Mouse (Mus musculus) limb, embryonic 15.5 days (tissue): Measurements from ENCODE around the gene Edn2. TPM values are rescaled to one million over a fixed set of nuclear protein-coding genes. Genes with fewer than 3 reads are reported as not detected.
A peak's percentile ranks its signal among the peaks of the same experiment; 100 is the strongest.

ENCODE experiments used
- ATAC-seq: fragments of 200-750 bp; cut with Nextera tagmentation; 2 replicates; pipeline ENCODE4 v1.8.0; 2017; ENCODE audit warnings: low read depth, moderate TSS enrichment; ENCODE audit not compliant: insufficient number of reproducible peaks, low FRiP score, low TSS enrichment
- H3K27ac ChIP-seq: fragments of 300-500 bp; sonication (generic); 2 replicates; pipeline ENCODE4 v1.5.1; 2015; ENCODE audit warnings: moderate library complexity, mild to moderate bottlenecking, inconsistent platforms
- H3K27me3 ChIP-seq: fragments of 300-500 bp; sonication (generic); 2 replicates; pipeline ENCODE4 v1.6.1; 2015; ENCODE audit warnings: inconsistent platforms
- H3K36me3 ChIP-seq: fragments of 300-500 bp; sonication (generic); 2 replicates; pipeline ENCODE4 v1.6.1; 2015; ENCODE audit warnings: inconsistent platforms
- H3K4me1 ChIP-seq: fragments of 300-500 bp; sonication (generic); 2 replicates; pipeline ENCODE4 v1.6.1; 2015; ENCODE audit warnings: inconsistent platforms
- H3K4me2 ChIP-seq: fragments of 300-500 bp; sonication (generic); 2 replicates; pipeline ENCODE4 v1.6.1; 2015; ENCODE audit warnings: mild to moderate bottlenecking, inconsistent platforms
- H3K4me3 ChIP-seq: fragments of 300-500 bp; sonication (generic); 2 replicates; pipeline ENCODE4 v1.5.1; 2015; ENCODE audit warnings: mild to moderate bottlenecking, inconsistent platforms
- H3K9ac ChIP-seq: fragments of 300-500 bp; sonication (generic); 2 replicates; pipeline ENCODE4 v1.6.1; 2015; ENCODE audit warnings: inconsistent platforms
- H3K9me3 ChIP-seq: fragments of 300-500 bp; sonication (generic); 2 replicates; pipeline ENCODE4 v1.6.1; 2016; ENCODE audit warnings: inconsistent platforms
- WGBS: fragments of 180-500 bp; shearing (Covaris S2); methylation state at CpG from one replicate; pipeline ENCODE4 v1.1.7; 2015; 5-methylcytosine and 5-hydroxymethylcytosine counted together
- polyA plus RNA-seq: library from polyadenylated mRNA; unstranded; fragments of >200 nt; fragmentation: Nextera tagmentation; extraction: Ambion mirVana; gene quantifications from 2 replicates; pipeline ENCODE4 v1.2.1, GENCODE M21; 2015

Gene Edn2
- polyA plus RNA-seq, 1 experiment from 2014 or later = 4.6 TPM

DNA sequence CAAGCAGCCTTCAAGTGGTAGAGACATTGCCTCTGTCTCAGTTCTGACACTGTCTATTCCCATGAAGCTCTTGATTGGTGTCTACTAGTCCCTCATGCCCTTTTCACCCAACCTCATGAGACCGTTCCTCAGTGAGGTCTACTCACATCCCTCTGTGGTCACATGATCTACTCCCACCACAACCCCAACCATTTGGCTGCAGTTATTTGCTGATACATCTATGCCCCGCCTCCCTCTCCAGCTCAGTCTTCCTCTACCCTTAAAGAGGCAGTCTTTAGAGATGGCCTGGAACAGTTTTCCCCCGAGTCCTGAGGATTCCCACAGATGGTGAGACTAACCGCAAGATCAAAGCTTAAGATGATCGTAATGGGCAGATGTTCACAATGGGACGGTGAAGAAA is 27.2 kb downstream of the Edn2 start:
- Histone ChIP-seq H3K27ac (no peak overlapping the region), H3K36me3 (no peaks in the 10 kb centered on the region), H3K4me1 (peaks cover 11% of the 10 kb centered on the region; the same call in 1 of the 2 replicates), H3K27me3 (no peaks in the 10 kb centered on the region), H3K4me2 (no peak overlapping the region), H3K9ac (no peak overlapping the region), H3K9me3 (no peaks in the 10 kb centered on the region), H3K4me3 (no peak overlapping the region)
- 78% methylated on average over 6 of the region's 6 CpGs for WGBS
- ATAC-seq = no peak

DNA sequence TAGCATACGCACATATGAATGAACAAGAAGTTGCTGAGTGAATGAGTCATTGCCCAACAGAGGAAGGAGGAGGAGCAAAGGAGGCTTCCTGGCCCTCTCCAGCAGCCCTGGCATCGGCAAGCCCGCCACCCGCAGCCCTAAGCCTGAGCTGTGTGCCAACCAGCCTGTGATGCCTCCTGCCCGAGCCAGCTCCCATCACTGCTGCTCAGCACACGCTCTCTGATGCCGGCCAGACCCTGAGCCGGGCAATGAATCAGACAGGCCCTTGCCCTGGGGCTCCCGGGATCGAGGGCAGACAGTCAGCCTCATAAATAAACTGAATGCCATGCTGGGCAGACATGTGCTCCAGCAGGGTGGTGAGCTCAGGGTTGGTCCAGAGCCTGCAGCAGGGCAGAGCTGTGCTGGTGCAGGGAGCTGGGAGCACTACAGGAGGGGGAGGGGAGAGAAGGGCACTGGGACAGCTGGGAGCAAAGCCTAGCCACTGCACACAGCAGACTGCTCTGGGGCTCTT is 27.7 kb downstream of the Edn2 start:
- H3K9ac ChIP-seq = no peak overlapping the region
- no peak overlapping the region for H3K4me2 ChIP-seq
- H3K27ac ChIP-seq = no peak overlapping the region
- H3K9me3 ChIP-seq = no peaks in the 10 kb centered on the region
- no peaks in the 10 kb centered on the region for H3K27me3 ChIP-seq
- H3K4me3 ChIP-seq = no peak overlapping the region
- H3K36me3 ChIP-seq = no peaks in the 10 kb centered on the region
- H3K4me1 ChIP-seq = peaks cover 11% of the 10 kb centered on the region; the same call in 1 of the 2 replicates
- 0 out of 2 replicates have a peak, but pooled peaks have one; percentile 20 for ATAC-seq
- WGBS = 50% methylated on average over 10 of the region's 10 CpGs

DNA sequence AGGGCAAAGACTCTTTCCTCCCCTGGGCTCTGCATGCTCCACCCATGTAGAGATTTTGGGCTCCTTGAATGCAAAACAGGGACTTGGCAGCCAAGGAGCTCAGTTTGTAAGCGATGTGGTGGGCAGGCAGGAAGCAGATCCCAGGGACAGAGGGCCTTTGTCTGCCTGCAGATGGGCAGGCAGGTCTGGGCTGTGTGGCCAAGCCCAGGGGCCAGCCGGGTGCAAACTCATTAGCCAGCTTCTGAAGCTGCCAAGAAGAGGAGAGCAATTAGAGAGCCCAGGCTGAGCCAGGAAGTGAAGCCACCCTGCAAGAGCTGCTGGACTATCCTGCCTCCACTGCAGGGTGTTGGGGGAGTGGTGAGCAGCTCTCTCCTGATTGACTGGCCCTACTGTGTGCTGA is 28.9 kb downstream of the Edn2 start:
- no peaks in the 10 kb centered on the region for H3K9me3 ChIP-seq
- no peak overlapping the region for H3K27ac ChIP-seq
- no peak for ATAC-seq
- no peaks in the 10 kb centered on the region for H3K27me3 ChIP-seq
- peaks cover 11% of the 10 kb centered on the region; the same call in 1 of the 2 replicates for H3K4me1 ChIP-seq
- no peak overlapping the region for H3K9ac ChIP-seq
- H3K4me3 ChIP-seq = no peak overlapping the region
- 18% methylated on average over 2 of the region's 2 CpGs for WGBS
- no peak overlapping the region for H3K4me2 ChIP-seq
- no peaks in the 10 kb centered on the region for H3K36me3 ChIP-seq

GRCm38 (mm10) chr4:120191987-120192386 is 31.0 kb downstream of the Edn2 start:
- H3K4me1 ChIP-seq = peaks cover 11% of the 10 kb centered on the region; the same call in 1 of the 2 replicates
- H3K9me3 ChIP-seq = no peaks in the 10 kb centered on the region
- WGBS = 35% methylated on average over 2 of the region's 2 CpGs
- H3K36me3 ChIP-seq = no peaks in the 10 kb centered on the region
- no peak overlapping the region for H3K27ac ChIP-seq
- no peaks in the 10 kb centered on the region for H3K27me3 ChIP-seq
- H3K4me3 ChIP-seq = no peak overlapping the region
- no peak overlapping the region for H3K9ac ChIP-seq
- ATAC-seq = no peak
- H3K4me2 ChIP-seq = no peak overlapping the region

- Histone ChIP-seq H3K4me2 (no peak overlapping the region), H3K36me3 (no peaks in the 10 kb centered on the region), H3K27ac (no peak overlapping the region), H3K4me1 (peaks cover 4% of the 10 kb centered on the region; the same call in 1 of the 2 replicates), H3K9me3 (no peaks in the 10 kb centered on the region), H3K27me3 (no peaks in the 10 kb centered on the region), H3K4me3 (no peak overlapping the region), H3K9ac (no peak overlapping the region)
- WGBS = 79% methylated on average over 5 of the region's 5 CpGs
- no peak for ATAC-seq
Observed at GRCm38 (mm10) chr4:120194026-120194425, 33.0 kb downstream of the Edn2 start.

DNA sequence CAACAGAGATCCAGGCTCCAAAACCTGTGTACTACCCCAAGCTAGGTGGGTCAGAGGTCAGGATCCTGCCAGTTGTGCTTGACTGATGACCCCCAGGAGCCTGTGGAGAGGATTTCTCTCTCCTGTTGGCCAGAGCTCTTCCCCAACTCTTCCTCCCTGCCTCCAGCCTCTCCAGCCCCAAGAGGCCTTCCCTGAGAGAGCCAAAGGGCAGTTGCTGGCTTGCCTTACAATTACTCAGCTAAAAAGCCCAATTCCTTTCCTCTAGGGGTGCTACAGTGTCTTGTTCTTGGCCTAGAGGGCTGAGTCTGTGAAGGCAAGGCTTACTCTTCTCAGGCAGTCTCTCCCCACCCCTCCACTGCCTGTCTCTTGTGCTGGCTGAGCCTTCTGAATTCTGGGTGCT is 34.0 kb downstream of the Edn2 start:
- Histone ChIP-seq H3K36me3 (no peaks in the 10 kb centered on the region), H3K9ac (no peak overlapping the region), H3K27me3 (no peaks in the 10 kb centered on the region), H3K4me3 (no peak overlapping the region), H3K27ac (no peak overlapping the region), H3K4me2 (no peak overlapping the region), H3K9me3 (no peaks in the 10 kb centered on the region), H3K4me1 (peaks cover 5% of the 10 kb centered on the region)
- no peak for ATAC-seq

DNA sequence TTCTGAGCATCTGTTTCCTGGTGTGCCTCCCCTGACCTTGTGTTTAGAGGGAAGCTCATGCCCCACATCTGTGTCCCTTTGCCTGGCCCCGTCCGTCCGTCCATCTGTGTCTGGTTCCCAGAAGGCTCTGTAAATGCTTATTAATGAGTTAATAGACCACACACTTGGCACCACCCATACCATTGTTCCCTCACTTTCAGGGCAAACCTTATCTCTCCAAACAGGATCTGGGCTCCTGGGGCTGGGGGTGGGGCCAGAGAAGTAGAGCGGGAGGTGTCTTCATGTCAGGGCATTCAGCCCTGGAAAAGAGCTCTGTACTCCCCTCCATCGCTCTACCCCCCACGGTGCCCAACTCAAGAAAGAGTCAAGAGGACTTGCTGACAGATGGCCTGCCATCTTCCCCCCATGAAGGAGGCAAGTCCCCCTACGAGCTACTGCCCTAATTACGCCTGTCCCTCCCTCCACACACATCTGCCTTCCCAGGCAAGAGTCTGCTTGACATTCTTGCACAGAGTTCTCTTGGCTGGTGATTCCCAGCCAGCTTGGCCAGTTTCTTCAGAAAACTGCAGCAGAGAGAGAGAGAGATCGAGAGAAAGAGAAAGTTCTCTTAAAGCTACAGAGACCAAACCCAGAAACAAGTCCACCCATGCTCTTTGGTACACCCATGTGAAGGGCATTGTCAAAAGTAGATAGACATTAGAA is 38.3 kb downstream of the Edn2 start:
- H3K9ac ChIP-seq = no peak overlapping the region
- ATAC-seq = no peak
- peaks cover 18% of the 10 kb centered on the region for H3K4me1 ChIP-seq
- H3K4me2 ChIP-seq = no peak overlapping the region
- H3K27ac ChIP-seq = no peak overlapping the region
- 30% methylated on average over 9 of the region's 9 CpGs for WGBS
- H3K4me3 ChIP-seq = no peak overlapping the region
- H3K36me3 ChIP-seq = no peaks in the 10 kb centered on the region
- H3K9me3 ChIP-seq = no peaks in the 10 kb centered on the region
- H3K27me3 ChIP-seq = no peaks in the 10 kb centered on the region

GRCm38 (mm10) chr4:120200551-120201266 is 39.7 kb downstream of the Edn2 start:
- Histone ChIP-seq H3K27me3 (no peaks in the 10 kb centered on the region), H3K4me1 (peaks cover 22% of the 10 kb centered on the region), H3K9me3 (no peaks in the 10 kb centered on the region), H3K36me3 (no peaks in the 10 kb centered on the region), H3K27ac (no peak overlapping the region), H3K9ac (no peak overlapping the region), H3K4me3 (no peak overlapping the region), H3K4me2 (no peak overlapping the region)
- WGBS = 74% methylated on average over 7 of the region's 7 CpGs
- ATAC-seq = no peak

DNA sequence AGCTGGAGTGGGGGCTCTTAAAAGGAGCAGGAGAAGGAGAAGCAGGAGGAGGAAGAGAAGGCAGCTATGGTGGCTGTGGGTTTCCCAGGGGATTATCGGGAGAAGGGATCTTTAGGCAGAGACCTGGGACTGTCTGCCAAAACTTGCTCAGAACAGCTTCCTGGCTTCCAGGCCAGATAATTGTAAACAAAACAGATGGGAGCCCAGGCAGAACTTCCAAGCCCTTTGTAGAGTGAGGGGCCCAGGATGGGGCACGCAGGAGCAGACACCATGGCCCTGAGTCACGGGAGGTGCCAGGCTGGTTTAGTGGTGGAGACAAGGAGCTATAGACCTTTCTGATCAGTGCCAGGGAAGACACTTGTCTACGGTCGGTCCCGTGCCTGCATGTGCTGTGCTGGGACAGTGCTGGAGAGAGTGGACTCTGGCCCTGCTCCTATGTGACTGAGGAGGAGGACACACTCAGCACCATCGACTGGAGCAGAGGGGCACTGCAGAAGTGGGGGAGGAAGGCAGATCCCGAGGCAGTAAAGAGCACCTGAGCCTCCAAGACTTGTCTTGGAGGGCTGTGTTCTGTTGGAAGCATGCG is 43.4 kb downstream of the Edn2 start:
- ATAC-seq = no peak
- H3K9me3 ChIP-seq = no peaks in the 10 kb centered on the region
- peaks cover 19% of the 10 kb centered on the region for H3K4me1 ChIP-seq
- H3K36me3 ChIP-seq = no peaks in the 10 kb centered on the region
- no peak overlapping the region for H3K4me3 ChIP-seq
- no peaks in the 10 kb centered on the region for H3K27me3 ChIP-seq
- WGBS = 42% methylated on average over 9 of the region's 9 CpGs
- H3K9ac ChIP-seq = no peak overlapping the region
- H3K4me2 ChIP-seq = no peak overlapping the region
- 0 out of 2 replicates have a peak overlapping the region, but pooled peaks have one; percentile 22 for H3K27ac ChIP-seq

DNA sequence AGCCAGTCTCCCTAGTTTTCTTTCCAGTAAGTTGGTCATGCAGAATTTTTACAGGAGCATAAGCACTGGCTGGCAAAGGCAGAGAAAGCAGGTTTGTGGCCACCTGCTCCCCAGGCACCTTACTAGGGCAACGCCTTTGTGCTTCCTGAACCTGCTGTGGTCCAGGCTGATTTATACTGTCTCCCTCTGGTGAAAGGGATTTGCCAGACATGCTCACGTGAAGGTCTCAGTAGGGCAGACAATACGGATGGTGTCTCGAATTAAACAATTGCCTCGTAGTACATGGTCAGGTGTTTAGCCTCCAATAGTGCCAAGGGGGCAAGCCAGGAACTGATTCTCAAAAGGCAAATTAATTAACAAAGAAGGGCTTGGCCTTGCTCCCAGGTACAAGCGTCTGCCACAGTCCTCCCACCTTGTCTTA is 45.5 kb downstream of the Edn2 start:
- H3K4me2 ChIP-seq = no peak overlapping the region
- no peaks in the 10 kb centered on the region for H3K9me3 ChIP-seq
- H3K9ac ChIP-seq = no peak overlapping the region
- no peaks in the 10 kb centered on the region for H3K36me3 ChIP-seq
- H3K27ac ChIP-seq = no peak overlapping the region
- no peak overlapping the region for H3K4me3 ChIP-seq
- 72% methylated on average over 6 of the region's 6 CpGs for WGBS
- peaks cover 14% of the 10 kb centered on the region for H3K4me1 ChIP-seq
- no peak for ATAC-seq
- no peaks in the 10 kb centered on the region for H3K27me3 ChIP-seq

- Histone ChIP-seq H3K4me2 (no peak overlapping the region), H3K4me3 (no peak overlapping the region), H3K36me3 (no peaks in the 10 kb centered on the region), H3K27ac (no peak overlapping the region), H3K27me3 (no peaks in the 10 kb centered on the region), H3K9ac (no peak overlapping the region), H3K4me1 (peaks cover 14% of the 10 kb centered on the region; the same call in 1 of the 2 replicates), H3K9me3 (no peaks in the 10 kb centered on the region)
- WGBS = 49% methylated on average over 6 of the region's 6 CpGs
- no peak for ATAC-seq
Observed at GRCm38 (mm10) chr4:120212080-120212479, 51.1 kb downstream of the Edn2 start.

- H3K27me3 ChIP-seq = no peaks in the 10 kb centered on the region
- no peak overlapping the region for H3K4me2 ChIP-seq
- no peak overlapping the region for H3K27ac ChIP-seq
- no peak overlapping the region for H3K4me3 ChIP-seq
- 23% methylated on average over 3 of the region's 3 CpGs for WGBS
- H3K4me1 ChIP-seq = peaks cover 14% of the 10 kb centered on the region; the same call in 1 of the 2 replicates
- H3K9ac ChIP-seq = no peak overlapping the region
- no peak for ATAC-seq
- H3K9me3 ChIP-seq = no peaks in the 10 kb centered on the region
- no peaks in the 10 kb centered on the region for H3K36me3 ChIP-seq
Observed at GRCm38 (mm10) chr4:120212812-120213211, 51.8 kb downstream of the Edn2 start.
